Mouse (Mus musculus) cerebellum, adult 8-10 months (tissue): ENCODE measurements around the gene Hdhd3.

Experiments
- DNase-seq: peaks from one replicate; pipeline ENCODE4 v3.0.0; 2022

The Hdhd3 gene

DNA sequence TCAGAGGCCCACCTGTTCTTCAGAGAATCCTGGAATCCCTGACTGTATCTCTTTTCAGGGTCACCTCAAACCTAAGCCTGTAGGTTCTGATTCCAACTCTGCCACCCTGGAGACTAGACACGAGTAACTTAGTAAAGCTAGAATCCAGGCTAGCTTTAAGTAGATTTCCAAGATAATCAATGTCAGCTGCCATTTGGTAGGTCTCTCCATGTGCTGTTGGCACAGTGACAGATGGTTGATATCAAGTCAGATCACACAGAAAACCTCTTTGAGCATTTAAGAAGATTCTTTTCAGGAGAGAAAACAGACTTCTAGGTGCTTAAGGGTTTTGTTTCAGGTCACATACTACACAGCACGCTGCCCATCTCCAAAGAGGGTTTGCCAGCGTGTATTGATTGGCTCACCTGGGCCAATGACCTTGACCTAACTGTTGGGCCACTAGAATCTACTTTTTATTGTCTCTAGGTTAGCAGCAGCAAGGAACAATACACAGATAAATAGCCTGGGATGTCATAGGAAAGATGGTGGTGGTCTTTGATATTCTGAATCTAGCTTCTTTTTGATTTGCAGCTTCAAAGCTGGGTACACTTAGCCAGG lies at the start of gene Hdhd3:
Gene Hdhd3, minus strand, starts transcription at position 94 of the 597 bp plus-strand sequence.
- no peak for DNase-seq

DNA sequence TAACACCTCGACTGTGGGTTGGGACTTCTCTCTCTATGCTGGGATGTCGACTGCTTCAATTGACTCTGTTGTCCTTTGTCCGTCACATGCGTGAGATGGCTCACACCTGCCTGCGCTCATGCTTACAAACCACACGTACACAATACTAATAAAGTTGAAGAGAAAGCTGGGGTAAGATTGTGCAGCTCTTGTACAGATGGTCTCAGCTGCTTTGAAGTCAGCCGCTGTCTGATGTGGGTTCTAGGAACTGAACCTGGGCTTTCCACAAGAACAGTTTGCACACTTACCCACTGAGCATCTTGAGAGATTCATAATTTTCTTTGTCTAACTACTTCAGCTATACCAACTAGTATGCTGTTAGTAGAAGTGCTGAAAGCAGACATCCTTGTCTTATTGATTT lies 48.7 kb upstream of the Hdhd3 start:
- no peak for DNase-seq

DNA sequence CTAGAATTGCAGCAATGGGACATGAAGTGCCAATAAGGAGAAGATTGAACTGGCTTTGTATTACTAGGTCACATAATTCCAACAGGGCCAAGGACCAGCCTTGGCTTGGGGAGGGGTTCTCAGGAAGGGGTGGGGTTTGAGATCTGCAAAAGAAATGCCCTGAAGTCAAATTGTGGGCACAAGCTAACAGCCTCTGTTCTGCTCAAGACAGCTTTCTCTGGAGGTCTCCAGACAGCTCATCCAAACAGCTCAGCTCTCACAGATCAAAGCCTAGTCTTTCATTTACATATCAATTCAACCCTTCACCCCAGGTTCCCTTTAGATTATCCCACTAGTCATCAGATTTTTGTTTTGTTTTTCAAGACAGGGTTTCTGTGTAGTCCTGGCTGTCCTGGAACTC lies 41.5 kb upstream of the Hdhd3 start:
- no peak for DNase-seq

DNA sequence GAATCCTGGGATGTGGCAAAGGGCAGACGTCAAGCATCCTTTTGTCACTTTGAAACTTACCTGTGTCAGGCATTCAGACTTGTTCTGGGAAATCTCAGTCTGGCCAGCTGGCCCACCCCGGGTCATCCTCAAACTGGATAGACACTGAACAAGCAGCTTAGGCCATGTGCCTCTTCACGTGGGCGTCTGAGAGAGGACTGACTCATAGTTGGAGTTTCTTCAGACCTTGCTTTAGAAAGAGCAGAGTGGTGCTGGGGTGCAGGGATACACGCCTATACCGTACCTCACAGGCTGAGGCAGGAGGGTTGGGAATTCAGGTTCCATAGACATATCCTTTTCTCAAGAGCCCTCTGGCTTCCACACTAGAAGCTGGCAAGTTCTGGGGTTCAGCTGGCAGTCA lies 40.5 kb upstream of the Hdhd3 start:
- DNase-seq = no peak

DNA sequence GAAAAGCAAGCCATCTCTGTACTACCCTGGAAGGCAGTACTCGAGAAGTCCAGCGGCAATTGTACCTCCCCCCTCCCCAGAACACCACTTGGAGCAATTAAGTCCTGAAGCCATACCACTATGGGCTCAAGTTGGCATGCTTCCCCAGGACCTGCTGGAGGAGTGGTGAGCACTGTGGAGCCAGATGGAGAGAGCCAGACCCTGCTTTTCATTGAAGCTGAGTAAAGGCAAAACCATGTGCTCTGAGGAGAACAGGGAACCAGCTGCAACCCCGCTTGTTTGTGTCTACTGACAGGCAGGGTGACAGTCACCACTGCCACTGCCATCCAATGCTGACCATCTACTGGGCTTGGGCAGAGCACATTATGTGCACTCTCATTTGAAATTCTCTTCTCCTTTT lies 38.5 kb upstream of the Hdhd3 start:
- no peak for DNase-seq

DNA sequence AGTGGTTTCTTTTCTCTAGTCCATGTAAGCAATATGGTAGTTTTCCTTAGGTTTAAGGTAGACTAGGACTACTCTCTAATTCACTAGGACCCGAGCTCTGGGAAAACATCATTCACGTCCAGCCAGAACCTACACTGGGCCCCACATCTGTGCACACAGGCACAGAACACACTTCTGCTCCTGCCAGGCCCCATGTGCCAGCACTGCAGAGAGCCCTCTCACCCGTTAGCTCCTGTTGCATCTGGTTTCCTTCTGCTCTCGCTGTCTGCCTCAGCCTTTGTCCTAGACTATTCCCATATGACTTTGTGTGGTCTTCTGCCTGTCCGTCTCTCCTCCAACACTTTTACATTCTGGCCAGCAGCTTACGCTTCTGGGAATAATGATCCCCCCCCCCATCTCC lies 30.5 kb upstream of the Hdhd3 start:
- no peak for DNase-seq

DNA sequence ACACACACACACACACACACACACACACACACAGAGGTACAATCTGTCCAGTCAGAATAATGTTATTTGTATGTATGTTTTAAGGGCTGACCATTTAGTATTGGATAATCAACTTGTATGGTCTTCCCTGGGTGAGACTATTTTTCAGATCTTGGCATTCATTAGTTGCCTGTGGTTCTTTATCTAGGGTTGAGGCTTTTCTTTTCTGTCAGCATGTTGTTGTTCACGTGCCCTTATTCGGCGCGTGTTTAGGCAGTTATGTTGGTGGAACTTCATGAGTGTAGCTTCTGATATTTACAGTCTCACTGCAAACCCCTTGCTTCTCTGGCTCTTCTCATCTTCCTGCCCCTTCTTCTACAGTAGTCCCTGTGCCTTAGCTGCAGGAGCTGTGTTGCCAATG lies 24.4 kb upstream of the Hdhd3 start:
- DNase-seq = no peak

DNA sequence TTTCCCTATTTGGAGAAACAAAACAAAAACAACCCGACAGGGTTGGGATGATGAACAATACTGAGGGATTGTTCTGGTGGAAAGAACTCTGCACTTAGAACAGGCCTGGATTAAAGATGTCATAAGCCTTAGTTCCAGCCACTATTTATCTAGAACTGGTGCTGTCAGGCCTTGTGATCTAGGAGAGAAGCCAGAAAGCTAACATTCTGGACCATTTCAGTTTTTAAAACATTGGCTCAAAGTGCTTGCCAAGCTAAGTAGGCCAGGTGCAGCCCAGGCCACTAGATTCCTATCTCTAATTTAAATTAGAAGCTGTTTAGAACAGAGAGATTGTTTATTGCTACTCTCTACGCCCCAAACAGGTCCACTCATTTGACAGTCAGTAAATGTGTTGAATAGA lies 23.0 kb upstream of the Hdhd3 start:
- no peak for DNase-seq

DNA sequence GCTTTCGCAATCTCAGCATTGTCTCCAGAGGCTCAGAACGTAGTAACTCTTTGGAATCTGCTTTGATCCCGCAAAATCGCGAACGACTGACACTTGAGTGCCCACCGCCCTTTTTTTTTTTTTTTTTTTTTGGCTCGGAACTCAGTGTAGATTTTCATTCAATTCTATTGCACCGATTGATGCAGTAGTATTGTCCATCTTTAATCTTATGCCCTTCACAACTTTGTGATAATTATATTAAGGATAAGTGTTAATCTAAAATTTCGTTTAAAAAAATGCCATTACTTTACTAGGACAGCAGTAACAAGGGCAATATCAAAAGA lies 22.2 kb upstream of the Hdhd3 start:
- no peak for DNase-seq

DNA sequence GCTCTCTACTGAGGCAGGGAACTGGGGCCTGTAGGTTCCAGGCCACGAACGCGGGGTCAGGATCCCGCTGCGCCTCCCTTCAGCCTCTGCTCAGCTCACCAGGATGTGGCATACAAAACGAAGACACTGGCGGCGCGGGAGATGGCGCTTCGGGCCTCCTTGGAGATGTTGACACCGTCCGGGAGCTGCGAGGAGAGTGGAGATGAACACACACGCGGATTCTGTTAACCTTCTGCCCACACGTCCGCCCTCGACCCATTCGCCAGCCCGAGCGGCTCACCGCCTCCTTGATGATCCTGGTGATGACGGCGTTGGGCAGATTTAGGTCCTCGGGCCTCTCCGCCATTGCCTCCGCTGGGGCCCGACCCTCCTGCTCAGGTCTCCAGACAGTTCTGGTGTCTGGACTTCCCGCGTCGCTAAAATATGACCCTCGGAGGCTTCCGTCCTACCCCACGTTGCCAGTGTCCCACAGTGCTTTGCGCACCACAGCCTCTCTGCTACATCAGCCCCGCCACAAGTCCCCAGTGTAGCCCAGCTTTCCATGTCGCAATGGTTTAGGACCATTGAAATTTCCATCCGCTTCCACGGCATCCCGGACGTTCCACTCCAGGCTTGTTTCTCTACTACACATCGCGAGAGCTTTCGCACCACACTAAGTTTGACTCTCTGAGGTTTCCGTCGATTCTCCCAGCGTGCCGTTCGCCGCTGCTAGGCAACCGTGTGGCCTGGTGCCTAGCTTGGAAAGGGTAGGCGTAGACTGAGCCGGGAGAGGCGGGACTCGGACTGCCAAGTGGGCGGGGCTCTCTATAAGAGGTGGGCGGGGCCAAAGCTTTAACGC lies 21.6 kb upstream of the Hdhd3 start, which contains the start of the genes Pole3 and 4933430I17Rik:
Gene Pole3, minus strand, starts transcription at position 418 of the 838 bp plus-strand sequence.
Gene 4933430I17Rik, plus strand, starts transcription at position 719 of the 838 bp plus-strand sequence.
- DNase-seq = peak; percentile 98

DNA sequence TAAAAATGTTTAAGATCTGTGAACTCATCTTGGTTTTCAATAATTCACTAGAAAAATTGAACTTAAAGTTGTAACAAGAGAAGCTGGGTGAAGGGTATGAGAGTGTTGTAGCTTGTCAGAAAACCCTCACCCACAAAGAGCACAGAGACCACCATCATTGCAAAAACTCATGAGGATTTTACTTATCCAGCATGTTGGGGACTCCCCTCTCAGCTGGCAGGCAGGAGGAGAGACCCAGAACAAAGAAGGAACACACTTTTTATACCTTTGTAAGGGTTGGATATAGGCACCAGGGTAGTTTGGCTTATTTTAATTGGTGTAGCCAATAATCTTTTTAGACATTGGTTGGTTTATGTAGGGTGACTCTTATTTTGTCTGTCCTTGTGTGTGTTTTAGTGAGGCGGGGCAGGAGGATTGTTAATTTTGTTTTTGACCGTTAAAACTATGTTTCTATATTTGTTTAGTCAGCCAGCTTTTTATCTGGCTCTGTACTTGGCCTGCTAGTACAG lies 17.7 kb upstream of the Hdhd3 start:
- DNase-seq = no peak

DNA sequence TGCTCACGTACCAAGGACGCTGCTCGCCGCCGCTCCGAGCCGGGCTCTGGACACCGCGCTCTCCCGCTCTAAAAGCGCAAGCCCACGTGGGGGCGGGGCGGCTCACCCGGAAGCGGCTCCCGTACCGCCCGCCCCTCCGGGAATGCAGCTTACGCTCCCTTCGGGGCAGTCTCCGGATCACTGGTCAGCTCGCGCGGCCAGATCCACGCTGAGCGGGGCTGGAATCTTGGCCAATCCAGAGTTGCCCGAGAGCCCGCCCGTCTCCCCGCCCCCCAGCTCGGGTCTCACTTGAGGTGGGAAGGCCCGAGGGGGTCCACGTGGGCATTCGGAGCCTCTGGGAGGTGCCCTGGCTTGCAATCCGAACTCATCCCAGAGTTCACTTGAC lies 16.6 kb upstream of the Hdhd3 start, which contains the start of gene Alad:
Gene Alad, minus strand, starts transcription at position 70 of the 385 bp plus-strand sequence.
- peak; percentile 81 for DNase-seq

DNA sequence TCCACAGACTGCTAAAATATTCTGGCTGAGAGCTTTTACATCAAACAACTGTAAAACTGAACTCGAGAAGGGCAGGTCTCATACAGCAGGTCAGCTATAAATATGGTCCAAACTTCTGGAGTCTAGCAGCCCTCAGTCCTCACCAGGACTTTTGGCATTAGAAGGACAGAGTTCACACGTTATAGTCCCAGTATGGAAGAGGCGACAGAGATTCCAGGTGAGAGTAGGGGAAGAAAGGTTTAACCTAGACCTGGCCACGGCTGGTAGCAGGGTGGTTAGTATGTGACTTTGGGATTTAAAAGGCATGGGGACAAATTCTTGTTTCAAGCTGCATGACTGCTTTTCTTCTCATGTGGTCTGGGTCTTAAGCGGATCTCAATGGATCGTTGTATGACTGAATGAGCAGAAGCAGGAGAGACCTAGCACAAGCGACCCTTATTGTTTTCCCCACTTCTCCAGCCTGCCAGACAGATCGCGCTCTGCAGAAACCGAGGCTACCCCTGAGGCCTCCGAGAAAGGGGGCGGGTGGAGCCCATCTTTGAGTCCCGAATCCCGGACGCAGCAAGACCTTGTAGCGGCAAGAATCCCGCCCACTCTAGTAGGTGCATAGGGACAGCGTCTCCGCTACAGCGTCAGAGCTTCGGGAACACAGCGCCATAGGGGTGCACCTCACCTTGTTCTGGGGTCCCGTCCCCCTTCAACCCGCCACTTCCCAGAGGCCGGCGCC lies 16.0 kb upstream of the Hdhd3 start:
- no peak for DNase-seq

DNA sequence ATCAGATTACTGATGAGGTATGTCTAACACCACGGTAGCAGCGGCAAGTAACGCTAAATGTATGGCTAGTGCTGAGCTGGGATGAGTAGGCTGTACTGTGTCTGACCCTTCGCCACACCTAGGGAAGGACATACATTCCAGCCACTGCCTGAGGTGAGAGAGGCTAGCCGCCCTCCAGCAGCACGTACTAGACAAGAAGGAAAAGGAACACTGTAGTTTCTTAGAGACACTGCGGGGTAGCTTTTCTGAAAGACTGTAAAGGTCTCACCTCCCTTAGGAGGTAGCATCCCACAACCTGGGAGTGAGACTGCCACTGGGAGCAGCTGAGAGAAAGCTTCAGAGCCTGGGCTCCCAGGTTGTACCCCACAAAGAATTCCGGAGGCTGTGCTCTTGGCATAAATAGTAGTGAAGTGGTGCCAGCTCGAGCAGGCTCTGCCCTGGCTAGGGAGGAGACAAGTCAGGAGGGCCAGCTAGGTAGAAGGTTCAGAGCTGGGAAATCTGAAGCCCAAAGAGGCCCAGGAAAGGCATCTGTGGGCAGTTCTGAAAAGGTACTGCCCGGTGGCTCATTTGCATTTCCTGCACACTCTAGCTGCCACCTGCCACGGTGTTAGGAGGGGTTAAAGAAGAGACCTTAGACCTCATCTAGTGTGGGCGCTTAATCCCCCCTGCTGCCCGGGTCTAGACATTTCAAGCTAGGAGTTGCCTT lies 15.3 kb upstream of the Hdhd3 start:
- DNase-seq = peak; percentile 71

DNA sequence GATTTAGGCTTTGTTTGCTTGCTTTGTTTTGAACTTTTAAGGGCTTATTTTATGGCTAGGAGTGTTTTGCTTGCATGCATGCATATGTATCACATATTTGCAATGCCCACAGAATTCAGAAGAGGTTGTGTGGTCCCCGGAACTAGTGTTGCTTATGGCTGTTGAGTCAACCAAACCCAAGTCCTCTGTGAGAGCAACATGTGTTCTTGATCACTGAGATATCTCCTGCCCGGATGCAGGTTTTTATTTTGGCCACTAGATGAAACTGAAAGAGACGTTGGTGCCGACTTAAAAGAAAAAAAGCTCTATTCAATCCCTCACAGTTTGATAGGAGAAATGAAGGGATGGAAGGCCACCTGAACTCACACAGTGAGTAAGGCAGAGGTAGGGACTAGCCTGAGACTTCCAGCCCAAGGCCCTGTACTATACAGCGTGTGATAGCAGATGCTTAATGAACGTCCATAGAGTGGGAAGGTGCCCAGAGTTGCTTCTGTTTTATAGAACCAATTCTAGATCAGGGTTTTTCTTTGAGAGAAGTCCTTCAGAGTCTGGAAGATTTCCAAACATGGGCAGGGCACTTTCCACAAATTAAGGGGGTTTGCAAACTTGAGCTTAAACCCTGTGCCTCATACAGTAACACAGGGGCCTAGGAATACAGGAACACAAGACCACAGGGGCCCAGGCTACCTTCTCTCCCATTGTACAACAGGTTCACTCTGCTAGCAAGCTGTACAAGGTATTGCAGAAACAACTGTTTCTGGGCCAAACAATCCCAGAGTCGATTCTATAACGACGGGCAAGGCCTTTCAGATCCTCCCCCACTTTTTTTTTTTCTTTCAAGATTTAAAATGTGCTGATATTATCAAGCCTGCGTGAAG lies 14.5 kb upstream of the Hdhd3 start:
- no peak for DNase-seq

DNA sequence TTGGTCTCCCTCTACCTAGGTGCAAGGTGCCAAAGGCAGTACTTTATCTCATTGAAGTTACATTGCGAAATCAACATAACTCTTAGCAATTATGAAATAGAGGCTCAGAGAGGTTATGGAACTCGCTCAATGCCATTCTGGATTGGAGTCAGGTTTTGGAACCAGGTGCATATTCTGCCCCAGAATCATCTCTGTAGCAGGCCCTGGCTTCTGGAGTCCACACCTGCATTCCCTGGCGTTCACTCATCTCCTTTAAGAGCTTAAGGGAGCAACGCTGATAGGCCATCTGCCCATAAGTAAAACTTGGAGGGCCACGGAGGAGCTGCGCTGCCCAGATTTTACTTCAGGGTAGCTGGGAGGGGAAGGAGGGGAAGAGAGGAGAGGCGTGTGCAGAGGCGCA lies 13.8 kb upstream of the Hdhd3 start:
- DNase-seq = no peak

DNA sequence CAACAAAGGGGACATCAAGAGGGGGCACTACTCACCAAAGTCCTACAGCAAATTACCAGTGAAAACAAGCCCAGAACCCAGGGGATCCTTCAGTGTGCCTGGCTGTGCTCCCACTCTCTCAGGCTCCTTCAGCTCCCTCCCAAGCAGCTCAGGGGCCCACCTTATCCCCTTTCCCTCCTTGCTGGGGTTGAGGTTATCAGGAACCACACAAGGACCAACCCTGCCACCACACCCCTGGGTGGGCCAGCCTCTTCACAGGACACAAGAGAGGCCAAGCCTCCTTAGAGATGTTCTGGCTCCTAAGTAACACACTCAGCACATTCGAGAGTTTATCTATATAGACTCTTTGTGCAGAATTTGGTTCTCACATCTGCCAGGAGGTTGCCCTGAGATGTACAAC lies 13.3 kb upstream of the Hdhd3 start:
- no peak for DNase-seq

DNA sequence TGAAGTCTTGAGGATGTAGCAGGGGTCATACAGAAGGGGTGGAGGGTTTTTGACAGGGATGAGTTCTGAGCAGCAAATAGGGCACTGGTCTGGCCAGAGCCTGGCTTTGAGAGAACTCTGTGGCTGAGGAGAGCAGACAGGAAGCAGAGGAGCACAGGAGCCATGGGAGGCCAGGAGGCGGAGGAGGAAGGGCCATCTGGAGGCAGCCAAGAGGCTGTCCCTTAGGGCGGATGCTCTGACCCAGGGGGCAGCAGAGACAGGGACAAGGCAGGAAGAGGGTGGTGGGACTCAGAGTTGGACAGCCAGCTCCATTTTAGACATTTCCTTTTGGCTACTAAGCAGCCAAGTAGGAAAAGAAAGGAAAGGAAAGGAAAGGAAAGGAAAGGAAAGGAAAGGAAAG lies 12.8 kb upstream of the Hdhd3 start:
- peak; percentile 60 for DNase-seq

DNA sequence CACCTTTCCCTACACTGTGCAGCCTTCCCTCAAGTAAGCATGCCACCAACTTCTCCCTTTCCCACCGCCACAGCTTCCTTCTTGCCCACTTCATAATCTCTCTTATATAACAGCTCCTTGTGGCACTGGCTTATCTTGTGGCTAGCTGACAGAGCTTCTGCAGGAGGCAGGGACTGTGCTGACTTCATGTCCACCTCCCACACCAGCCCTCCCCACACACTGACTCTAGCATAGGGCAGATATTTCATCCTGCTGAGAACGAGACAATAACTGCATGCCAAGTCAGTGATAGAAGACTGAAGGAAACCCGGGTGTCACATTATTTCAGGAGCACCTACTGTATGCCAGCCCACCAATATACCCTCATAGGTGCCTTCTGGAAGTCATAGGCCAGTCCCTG lies 12.2 kb upstream of the Hdhd3 start:
- no peak for DNase-seq

DNA sequence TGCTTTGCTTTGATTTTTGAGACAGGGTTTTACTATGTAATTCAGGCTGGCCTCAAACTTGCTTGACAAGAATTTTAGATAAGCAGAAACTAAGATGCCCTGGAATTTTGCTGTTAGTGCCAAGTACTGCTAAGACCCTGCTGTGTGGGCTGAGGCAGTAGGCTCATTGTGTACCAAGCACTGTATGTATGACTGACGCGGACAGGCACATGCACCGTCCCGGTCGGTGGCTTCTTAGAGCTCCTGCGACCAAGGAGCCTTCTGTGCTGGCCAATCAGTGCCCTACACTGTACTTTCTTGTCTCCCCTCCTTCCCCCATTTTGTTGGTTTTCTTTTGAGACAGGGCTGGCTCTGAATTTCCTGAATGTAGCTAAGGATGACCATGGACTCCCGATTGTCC lies 11.7 kb upstream of the Hdhd3 start:
- no peak for DNase-seq

DNA sequence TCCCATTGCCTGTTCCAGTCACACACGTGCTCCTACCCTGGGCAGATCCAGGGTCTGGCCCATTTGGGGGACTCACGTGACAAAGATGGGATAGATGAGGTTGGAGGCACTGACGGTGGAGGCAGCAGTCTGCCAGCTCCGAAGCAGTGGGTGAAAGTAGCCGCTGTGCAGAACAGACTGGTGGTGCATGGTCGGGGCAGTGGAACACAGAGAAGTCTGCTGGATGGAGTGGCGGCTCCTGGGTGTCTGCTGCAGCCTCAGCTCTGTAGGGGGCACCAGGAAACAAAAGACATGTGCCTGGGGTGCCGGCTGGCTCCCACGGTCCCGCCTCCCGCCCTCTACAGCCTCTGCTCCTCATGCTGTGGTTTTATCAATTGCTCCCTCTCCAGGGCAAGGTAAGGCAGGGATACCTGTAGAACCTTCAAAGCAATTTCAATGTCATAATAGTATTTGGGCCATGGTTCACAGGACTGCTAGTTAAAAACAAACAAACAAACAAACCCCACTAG lies 10.8 kb upstream of the Hdhd3 start:
- no peak for DNase-seq

DNA sequence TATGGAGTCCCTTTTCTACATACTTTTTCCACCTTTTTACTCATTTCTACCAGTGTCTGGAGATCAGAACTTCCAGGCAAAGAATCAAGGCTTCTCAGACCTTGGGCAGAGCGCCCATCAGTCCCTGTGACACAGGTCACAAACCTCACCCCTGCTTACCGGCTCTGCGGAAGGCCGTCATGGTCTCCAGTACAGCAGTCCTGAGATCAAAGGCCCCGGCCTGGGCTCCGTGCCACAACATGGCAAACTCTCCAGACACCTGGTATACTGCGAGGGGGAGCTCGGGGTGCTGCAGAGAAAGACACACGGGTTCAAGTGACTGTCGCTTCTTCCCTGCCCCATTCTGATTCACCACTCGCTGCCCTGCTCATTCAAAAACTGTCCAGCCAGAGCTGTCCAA lies 6.7 kb upstream of the Hdhd3 start:
- no peak for DNase-seq
